Mouse (Mus musculus): ENCODE results near the gene Srf.

Gene Srf

DNA sequence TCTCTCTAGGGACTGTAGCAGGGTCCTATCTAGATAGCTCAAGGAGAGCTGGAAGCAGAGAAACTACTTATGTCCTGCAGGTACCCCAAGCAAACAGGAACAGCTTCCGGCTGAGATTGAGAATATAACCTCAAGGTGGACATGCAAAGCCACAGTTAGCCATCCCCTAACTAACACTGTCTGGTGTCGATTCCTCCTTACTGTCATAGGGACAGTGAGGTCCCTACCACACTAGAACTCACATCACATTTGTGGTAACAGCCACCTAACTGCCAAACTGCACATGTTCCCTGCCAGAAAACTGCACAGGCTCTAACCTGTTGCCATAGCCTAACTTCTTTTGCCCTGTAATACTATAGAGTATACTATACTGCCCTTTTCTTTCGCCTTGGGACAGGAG, 2.0 kb downstream of the Srf start:
- no peak for TF ChIP-seq NANOG (IDR thresholded peaks at IDR 0.05; ENCODE audit: borderline replicate concordance, low read length)
- TF ChIP-seq POU5F1 (IDR thresholded peaks at IDR 0.05; ENCODE audit: borderline replicate concordance, low read length), result no peak
- TF ChIP-seq CTCF (conservative IDR thresholded peaks at IDR 0.05; ENCODE audit: low read length), result no peak

DNA sequence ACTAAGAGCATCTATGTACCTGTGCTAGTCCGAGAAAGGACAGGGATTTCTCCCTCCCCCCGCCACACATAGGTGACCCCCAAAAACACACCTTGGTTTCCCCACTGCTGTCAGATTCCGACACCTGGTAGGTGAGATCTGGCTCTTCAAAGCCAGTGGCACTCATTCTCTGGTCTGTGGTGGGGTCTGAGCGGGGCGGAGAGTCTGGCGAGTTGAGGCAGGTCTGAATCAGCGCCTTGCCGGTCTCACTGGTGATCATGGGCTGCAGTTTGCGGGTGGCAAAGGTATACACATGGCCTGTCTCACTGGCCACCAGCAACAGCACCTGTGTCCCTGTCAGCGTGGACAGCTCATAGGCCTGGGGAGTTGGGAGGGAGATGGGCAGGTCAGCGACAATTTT, 2.5 kb downstream of the Srf start:
- no peak for TF ChIP-seq NANOG (IDR thresholded peaks at IDR 0.05; ENCODE audit: borderline replicate concordance, low read length)
- no peak for TF ChIP-seq POU5F1 (IDR thresholded peaks at IDR 0.05; ENCODE audit: borderline replicate concordance, low read length)
- no peak for TF ChIP-seq CTCF (conservative IDR thresholded peaks at IDR 0.05; ENCODE audit: low read length)

More for the DNA sequence above, 2.0 kb downstream of the Srf start:
- H3K9me3 ChIP-seq (ENCODE audit: low read length), result no peaks in the 10 kb centered on the region
- peaks cover 18% of the 10 kb centered on the region for H3K27me3 ChIP-seq (ENCODE audit: insufficient read depth, low read length)
- peaks cover 54% of the 10 kb centered on the region for H3K4me1 ChIP-seq (replicated peaks; ENCODE audit: low read depth, low read length)
- H3K4me3 ChIP-seq (replicated peaks; ENCODE audit: low read length), result peak overlapping the region; percentile 91
- H3K36me3 ChIP-seq (ENCODE audit: insufficient read depth, low read length), result peaks cover 39% of the 10 kb centered on the region

DNA sequence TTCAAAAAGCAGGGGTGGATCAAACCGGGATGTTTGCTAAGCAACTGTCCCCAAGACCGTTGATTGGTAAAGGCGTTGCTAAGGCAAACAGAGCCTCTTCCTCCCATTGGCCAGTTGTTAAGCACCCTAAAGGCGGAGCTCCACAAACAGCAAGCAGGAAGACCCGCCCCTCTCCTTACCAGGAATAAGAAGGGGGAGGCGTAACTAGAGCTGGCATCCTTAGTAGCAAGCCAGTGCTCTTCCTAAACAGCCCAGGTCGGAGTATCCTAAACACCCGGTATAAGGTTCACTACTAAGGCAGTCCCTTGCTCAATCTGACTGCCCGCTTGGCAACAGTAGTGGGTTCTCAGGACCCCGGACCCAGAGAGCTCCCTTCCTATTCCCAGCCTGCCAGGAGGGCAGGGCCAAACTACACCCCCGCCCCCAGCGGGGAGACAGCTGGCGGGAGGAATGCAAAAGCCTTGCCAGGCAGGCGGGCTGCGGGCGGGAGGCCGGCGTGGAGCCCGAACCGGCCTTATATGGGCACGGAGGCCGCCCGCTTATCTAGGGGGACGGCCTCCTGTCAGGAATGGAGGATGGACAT, 3.0 kb downstream of the Srf start:
- H3K9me3 ChIP-seq (ENCODE audit: low read length), result no peaks in the 10 kb centered on the region
- peaks cover 46% of the 10 kb centered on the region for H3K36me3 ChIP-seq (ENCODE audit: insufficient read depth, low read length)
- peak overlapping the region; percentile 91 for H3K4me3 ChIP-seq (replicated peaks; ENCODE audit: low read length)
- H3K27me3 ChIP-seq (ENCODE audit: insufficient read depth, low read length), result peaks cover 18% of the 10 kb centered on the region
- TF ChIP-seq NANOG (IDR thresholded peaks at IDR 0.05; ENCODE audit: borderline replicate concordance, low read length) (no peak), POU5F1 (IDR thresholded peaks at IDR 0.05; ENCODE audit: borderline replicate concordance, low read length) (no peak), CTCF (conservative IDR thresholded peaks at IDR 0.05; ENCODE audit: low read length) (no peak)
- peaks cover 64% of the 10 kb centered on the region for H3K4me1 ChIP-seq (replicated peaks; ENCODE audit: low read depth, low read length)

More for the DNA sequence above, 2.5 kb downstream of the Srf start:
- Histone ChIP-seq H3K27me3 (ENCODE audit: insufficient read depth, low read length) (peaks cover 18% of the 10 kb centered on the region), H3K4me3 (replicated peaks; ENCODE audit: low read length) (peak overlapping the region; percentile 91), H3K4me1 (replicated peaks; ENCODE audit: low read depth, low read length) (peaks cover 59% of the 10 kb centered on the region), H3K36me3 (ENCODE audit: insufficient read depth, low read length) (peaks cover 44% of the 10 kb centered on the region), H3K9me3 (ENCODE audit: low read length) (no peaks in the 10 kb centered on the region)

DNA sequence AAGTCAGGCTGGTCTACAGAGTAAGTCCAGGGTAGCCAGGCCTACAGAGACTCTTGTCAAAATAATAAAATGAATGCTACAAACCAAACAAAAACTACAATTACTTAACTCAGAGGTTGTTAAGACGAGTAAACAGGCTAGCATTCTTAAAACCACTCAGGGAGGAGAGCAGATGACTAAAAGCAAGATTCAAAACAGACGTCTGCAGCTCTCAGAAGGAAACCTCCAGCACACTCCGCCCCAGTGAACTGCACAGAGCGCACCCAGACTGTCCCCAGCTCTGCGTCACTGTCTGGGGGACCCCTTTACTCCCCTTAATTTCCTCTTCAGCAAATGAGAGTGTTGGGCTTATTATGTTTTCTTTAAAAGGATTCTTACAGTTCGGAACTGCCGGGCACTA, 3.8 kb downstream of the Srf start:
- no peaks in the 10 kb centered on the region for H3K9me3 ChIP-seq (ENCODE audit: low read length)
- peaks cover 18% of the 10 kb centered on the region for H3K27me3 ChIP-seq (ENCODE audit: insufficient read depth, low read length)
- TF ChIP-seq NANOG (IDR thresholded peaks at IDR 0.05; ENCODE audit: borderline replicate concordance, low read length) (no peak), CTCF (conservative IDR thresholded peaks at IDR 0.05; ENCODE audit: low read length) (no peak), POU5F1 (IDR thresholded peaks at IDR 0.05; ENCODE audit: borderline replicate concordance, low read length) (no peak)
- H3K36me3 ChIP-seq (ENCODE audit: insufficient read depth, low read length), result peaks cover 46% of the 10 kb centered on the region
- peaks cover 66% of the 10 kb centered on the region for H3K4me1 ChIP-seq (replicated peaks; ENCODE audit: low read depth, low read length)
- H3K4me3 ChIP-seq (replicated peaks; ENCODE audit: low read length), result no peak overlapping the region

DNA sequence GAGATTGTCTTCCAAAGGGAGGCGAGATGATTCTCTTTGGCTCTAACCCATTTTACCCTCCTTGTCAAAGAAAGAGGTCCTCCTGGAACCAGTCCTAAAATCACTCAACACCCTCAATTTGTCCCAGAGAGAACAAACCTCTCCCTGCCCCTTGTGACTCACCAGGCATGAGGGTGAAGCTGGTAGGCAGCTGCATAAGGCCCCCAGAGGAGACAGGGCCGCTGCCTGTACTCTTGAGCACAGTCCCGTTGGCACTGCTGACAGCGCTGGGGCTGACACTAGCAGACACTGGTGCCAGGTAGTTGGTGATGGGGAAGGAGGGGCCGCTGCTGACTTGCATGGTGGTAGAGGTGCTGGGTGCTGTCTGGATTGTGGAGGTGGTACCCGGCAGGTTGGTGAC, 4.6 kb downstream of the Srf start:
- Histone ChIP-seq H3K27me3 (ENCODE audit: insufficient read depth, low read length) (peaks cover 23% of the 10 kb centered on the region), H3K36me3 (ENCODE audit: insufficient read depth, low read length) (peaks cover 46% of the 10 kb centered on the region)
- TF ChIP-seq CTCF (conservative IDR thresholded peaks at IDR 0.05; ENCODE audit: low read length) (no peak), POU5F1 (IDR thresholded peaks at IDR 0.05; ENCODE audit: borderline replicate concordance, low read length) (no peak), NANOG (IDR thresholded peaks at IDR 0.05; ENCODE audit: borderline replicate concordance, low read length) (no peak)

DNA sequence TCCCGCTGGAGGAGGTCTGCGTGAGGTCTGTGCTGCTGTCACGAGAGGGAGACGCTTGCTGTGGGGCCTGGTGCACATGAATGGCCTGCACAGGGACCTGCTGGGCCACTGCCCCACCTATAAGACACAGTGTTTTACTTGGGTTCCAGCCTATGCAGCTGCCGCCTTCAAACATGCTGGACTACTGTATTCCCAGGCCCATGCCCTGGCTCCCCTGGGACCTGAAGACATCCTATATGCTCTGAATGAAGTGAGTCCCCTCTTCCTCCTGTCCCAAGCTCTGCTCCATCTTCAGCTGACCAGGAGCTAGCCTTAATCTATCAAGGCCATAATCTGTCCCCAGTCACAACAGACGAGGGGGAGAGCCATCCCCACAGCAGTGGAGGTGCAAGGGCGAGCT, 5.1 kb downstream of the Srf start:
- no peak for TF ChIP-seq NANOG (IDR thresholded peaks at IDR 0.05; ENCODE audit: borderline replicate concordance, low read length)
- no peak for TF ChIP-seq POU5F1 (IDR thresholded peaks at IDR 0.05; ENCODE audit: borderline replicate concordance, low read length)
- TF ChIP-seq CTCF (conservative IDR thresholded peaks at IDR 0.05; ENCODE audit: low read length), result no peak
- no peaks in the 10 kb centered on the region for H3K9me3 ChIP-seq (ENCODE audit: low read length)
- peaks cover 46% of the 10 kb centered on the region for H3K36me3 ChIP-seq (ENCODE audit: insufficient read depth, low read length)
- H3K4me1 ChIP-seq (replicated peaks; ENCODE audit: low read depth, low read length), result peaks cover 70% of the 10 kb centered on the region
- H3K27me3 ChIP-seq (ENCODE audit: insufficient read depth, low read length), result peaks cover 28% of the 10 kb centered on the region
- no peak overlapping the region for H3K4me3 ChIP-seq (replicated peaks; ENCODE audit: low read length)

More for the DNA sequence above, 4.6 kb downstream of the Srf start:
- Histone ChIP-seq H3K9me3 (ENCODE audit: low read length) (no peaks in the 10 kb centered on the region), H3K4me3 (replicated peaks; ENCODE audit: low read length) (no peak overlapping the region), H3K4me1 (replicated peaks; ENCODE audit: low read depth, low read length) (peaks cover 66% of the 10 kb centered on the region)

DNA sequence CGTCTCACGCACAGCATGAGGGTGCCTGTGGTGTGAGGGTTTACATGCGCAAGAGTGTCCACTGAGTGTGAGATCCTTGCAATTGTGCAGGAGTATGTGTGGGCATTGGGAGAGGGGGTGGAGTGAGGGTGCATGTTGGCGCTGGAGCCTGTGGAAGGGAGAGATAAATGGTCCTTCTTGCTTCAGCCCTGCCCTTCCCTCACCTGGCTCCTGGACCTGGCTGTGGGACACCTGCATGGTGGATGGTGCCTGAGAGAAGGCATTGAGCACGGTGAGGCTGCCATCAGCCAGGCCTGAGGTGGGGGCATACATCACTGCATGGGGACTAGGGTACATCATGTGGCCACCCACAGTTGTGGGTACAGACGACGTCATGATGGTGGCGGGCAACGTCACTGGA, 6.3 kb downstream of the Srf start:
- H3K36me3 ChIP-seq (ENCODE audit: insufficient read depth, low read length), result peaks cover 46% of the 10 kb centered on the region
- peaks cover 33% of the 10 kb centered on the region for H3K27me3 ChIP-seq (ENCODE audit: insufficient read depth, low read length)
- peaks cover 73% of the 10 kb centered on the region for H3K4me1 ChIP-seq (replicated peaks; ENCODE audit: low read depth, low read length)
- no peaks in the 10 kb centered on the region for H3K9me3 ChIP-seq (ENCODE audit: low read length)
- TF ChIP-seq NANOG (IDR thresholded peaks at IDR 0.05; ENCODE audit: borderline replicate concordance, low read length), result no peak
- TF ChIP-seq CTCF (conservative IDR thresholded peaks at IDR 0.05; ENCODE audit: low read length), result no peak
- TF ChIP-seq POU5F1 (IDR thresholded peaks at IDR 0.05; ENCODE audit: borderline replicate concordance, low read length), result no peak
- H3K4me3 ChIP-seq (replicated peaks; ENCODE audit: low read length), result no peak overlapping the region

DNA sequence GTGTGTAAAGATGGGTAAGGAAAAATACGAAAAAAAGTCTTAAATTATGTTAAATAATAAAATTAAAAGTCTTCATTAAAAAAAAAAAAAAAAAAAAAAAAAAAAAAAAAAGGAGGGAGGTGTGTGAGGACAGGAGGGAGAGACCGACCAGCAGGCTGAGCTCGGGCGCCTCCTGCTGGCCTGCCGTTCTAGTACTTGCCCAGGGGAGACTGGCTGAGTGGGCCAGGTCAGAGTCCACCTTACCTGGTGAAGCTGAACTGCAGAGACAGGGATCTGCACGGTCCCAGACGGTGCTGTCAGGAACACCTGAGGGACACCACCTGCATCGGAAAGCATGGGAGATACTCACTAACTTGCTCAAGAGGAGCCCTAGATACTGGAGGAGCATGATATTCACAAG, 6.8 kb downstream of the Srf start:
- H3K4me3 ChIP-seq (replicated peaks; ENCODE audit: low read length), result no peak overlapping the region
- TF ChIP-seq CTCF (conservative IDR thresholded peaks at IDR 0.05; ENCODE audit: low read length) (peak; percentile 69), NANOG (IDR thresholded peaks at IDR 0.05; ENCODE audit: borderline replicate concordance, low read length) (no peak)
- H3K9me3 ChIP-seq (ENCODE audit: low read length), result no peaks in the 10 kb centered on the region
- peaks cover 46% of the 10 kb centered on the region for H3K36me3 ChIP-seq (ENCODE audit: insufficient read depth, low read length)
- peaks cover 68% of the 10 kb centered on the region for H3K4me1 ChIP-seq (replicated peaks; ENCODE audit: low read depth, low read length)
- H3K27me3 ChIP-seq (ENCODE audit: insufficient read depth, low read length), result peaks cover 33% of the 10 kb centered on the region

DNA sequence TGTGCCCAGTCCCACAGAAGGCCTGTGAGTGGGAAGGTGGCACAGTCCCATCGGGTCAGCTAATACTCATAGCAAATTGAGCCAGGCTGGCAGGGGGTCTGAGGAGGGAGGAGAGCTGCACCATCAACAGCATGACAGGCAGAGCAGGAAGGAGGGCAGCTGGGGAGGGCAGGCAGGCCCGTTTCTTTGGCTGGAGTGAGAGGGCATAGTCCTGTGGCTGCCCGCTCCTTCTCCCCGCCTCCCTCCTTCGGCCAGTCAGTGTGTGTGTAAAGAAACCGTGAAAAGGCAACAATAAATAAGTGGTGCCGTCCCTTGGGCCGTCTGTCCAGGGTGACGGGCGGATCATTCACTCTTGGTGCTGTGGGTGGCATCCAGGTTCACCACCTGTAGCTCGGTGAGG, 7.2 kb downstream of the Srf start:
- peaks cover 64% of the 10 kb centered on the region for H3K4me1 ChIP-seq (replicated peaks; ENCODE audit: low read depth, low read length)
- H3K4me3 ChIP-seq (replicated peaks; ENCODE audit: low read length), result peak overlapping the region; percentile 43; the same call in 1 of the 2 replicates
- no peaks in the 10 kb centered on the region for H3K9me3 ChIP-seq (ENCODE audit: low read length)
- TF ChIP-seq NANOG (IDR thresholded peaks at IDR 0.05; ENCODE audit: borderline replicate concordance, low read length) (no peak), POU5F1 (IDR thresholded peaks at IDR 0.05; ENCODE audit: borderline replicate concordance, low read length) (no peak), CTCF (conservative IDR thresholded peaks at IDR 0.05; ENCODE audit: low read length) (no peak)
- H3K27me3 ChIP-seq (ENCODE audit: insufficient read depth, low read length), result peaks cover 33% of the 10 kb centered on the region
- H3K36me3 ChIP-seq (ENCODE audit: insufficient read depth, low read length), result peaks cover 44% of the 10 kb centered on the region

Measured in E14TG2a.4 (cell line).